Mouse (Mus musculus) small intestine, adult 2 months (tissue): ENCODE data around the gene Dtx2.

Experiments used
- CTCF ChIP-seq: fragments of 200-500 bp; IDR thresholded peaks from 2 replicates; pipeline ENCODE4 v1.5.1; 2012; ENCODE audit warnings: low read depth, mild to moderate bottlenecking, control low read depth, inconsistent platforms, low read length, moderate library complexity, mixed read lengths; ENCODE audit not compliant: insufficient replicate concordance, insufficient read length; ENCODE audit errors: extremely low read depth
- POLR2A ChIP-seq: fragments of 200-500 bp; IDR thresholded peaks from 2 replicates; pipeline ENCODE4 v1.6.1; 2012; ENCODE audit warnings: low read depth, mild to moderate bottlenecking, control low read depth, inconsistent platforms, low read length, moderate library complexity

DNA sequence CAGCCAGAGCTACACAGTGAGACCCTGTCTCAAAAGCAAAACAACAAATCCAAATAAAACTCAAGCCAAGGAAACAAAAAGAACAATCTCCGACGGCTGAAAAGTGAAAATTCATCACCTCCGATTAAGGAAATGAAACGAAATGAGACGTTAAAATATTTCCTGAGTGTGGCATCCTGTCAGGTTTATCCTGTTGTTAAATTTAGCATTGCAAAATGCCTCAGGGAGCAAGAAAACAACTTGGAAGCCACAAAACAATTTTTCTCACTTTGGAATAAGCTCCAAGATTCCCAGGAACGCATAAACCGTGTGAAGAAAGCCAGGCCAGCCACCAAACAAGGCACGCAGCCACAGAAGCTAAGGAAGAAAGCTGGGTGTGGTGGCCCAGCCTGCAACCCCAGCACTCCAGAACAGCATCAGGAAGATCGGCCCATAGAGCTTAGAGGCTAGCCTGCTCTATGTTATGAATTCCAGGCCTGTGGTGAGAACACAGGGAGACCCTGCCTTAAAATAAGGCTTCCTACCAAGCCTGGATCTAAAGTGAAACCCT lies 82.5 kb downstream of the Dtx2 start:
- TF ChIP-seq CTCF (no peak), POLR2A (no peak)
